Mouse (Mus musculus) olfactory bulb, adult 2 months (tissue): ENCODE measurements around the gene H3f3b.

Source experiments
- CTCF ChIP-seq: fragments of 200-500 bp; IDR thresholded peaks from 2 replicates; pipeline ENCODE4 v1.5.1; 2012; ENCODE audit warnings: low read depth, mild to moderate bottlenecking, low read length, moderate library complexity; ENCODE audit not compliant: insufficient read depth
- POLR2A ChIP-seq: fragments of 200-500 bp; IDR thresholded peaks from 2 replicates; pipeline ENCODE4 v1.6.1; 2012; ENCODE audit warnings: mild to moderate bottlenecking, low read depth, low read length, moderate library complexity; ENCODE audit not compliant: insufficient read depth

- TF ChIP-seq CTCF (no peak), POLR2A (no peak)
These were observed 44.8 kb upstream of the H3f3b start for GRCm38 (mm10) chr11:116072608-116073007.
